Mouse (Mus musculus) right cerebral cortex, postnatal 10 days (tissue): ENCODE measurements at regions not wholly inside any gene's neighbourhood (a gene's known extent, or its start where the extent isn't known, plus 50 kb on each side); places are given as distances from the start of the nearest gene placed in this dataset.

Source experiments
- DNase-seq, 2 experiments: peaks; one replicate each; pipeline ENCODE4 v3.0.0; 2021; ENCODE audit warnings: low spot score in 2 of 2

DNA sequence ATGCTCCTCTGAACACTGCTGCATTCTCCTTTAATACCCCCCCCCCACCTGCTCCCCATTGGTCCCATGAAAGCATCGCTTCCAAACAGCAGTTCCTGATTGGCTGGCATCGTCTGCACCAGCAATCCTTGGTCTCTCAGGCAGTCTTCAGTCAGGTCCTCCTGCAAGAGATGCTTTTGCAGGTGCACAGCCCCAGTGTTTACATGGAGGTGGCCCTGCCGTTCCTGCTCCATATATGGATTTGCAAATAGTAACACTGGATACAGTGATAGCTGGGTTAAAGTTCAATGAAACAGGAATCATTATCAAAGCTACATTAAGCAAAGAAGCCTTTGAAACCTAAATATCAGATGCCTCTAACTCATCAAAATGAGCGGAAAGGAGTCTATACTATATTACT is 170.1 kb upstream of the Fat1 start:
- no peak for DNase-seq

DNA sequence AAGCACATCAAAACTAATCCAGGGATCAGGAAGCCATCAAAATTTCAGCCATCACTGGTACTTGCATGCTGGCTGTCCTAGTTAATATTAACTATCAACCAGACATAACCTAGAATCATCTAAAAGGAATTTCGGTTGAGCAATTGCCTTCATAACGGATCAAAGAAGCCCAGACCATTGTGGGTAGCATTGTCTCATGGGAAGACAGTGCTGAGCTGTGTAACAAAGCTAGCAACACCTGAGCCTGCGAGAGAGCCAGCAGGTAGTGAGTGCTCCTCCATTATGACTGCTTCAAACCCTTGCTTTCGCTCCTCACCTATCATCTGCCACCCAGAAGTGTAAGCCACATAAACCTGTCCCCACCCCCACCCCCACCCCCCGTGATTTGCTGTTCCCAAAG is 169.6 kb upstream of the Fat1 start:
- DNase-seq, result no peak

DNA sequence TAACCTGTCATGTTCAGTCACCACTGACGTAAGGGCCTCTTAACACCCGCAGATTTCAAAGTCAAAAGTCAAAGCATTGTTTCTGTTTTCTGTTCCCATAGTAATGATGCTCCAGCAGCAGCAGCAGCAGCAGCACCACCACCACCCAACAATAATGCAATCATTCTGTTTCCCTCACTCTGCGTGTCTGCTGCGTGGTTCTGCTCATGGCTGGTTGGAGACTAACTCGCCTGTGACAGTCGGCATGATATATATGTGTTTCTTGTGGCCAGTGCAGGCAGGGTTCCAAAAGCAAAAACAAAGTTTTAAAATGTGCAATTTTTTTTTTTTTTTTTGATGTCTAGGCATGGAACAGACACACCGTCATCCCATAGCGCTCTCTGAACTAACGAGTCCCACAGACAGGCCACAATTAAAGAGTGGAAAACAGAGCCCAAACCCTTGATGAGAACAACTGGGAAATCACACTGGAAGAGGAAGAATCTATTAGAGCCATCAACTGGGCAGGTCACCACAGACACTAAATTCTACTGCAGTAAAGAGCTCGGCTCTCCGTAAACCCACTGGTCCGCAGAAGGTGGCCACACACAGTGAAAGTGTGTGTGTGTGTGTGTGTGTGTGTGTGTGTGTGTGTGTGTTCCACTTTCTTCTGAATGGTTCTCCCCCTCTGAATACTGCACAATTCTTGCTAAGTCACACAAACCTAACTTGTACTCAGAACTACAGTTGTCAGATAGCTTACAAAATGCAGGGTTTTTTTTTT is 169.0 kb upstream of the Fat1 start:
- no peak for DNase-seq

DNA sequence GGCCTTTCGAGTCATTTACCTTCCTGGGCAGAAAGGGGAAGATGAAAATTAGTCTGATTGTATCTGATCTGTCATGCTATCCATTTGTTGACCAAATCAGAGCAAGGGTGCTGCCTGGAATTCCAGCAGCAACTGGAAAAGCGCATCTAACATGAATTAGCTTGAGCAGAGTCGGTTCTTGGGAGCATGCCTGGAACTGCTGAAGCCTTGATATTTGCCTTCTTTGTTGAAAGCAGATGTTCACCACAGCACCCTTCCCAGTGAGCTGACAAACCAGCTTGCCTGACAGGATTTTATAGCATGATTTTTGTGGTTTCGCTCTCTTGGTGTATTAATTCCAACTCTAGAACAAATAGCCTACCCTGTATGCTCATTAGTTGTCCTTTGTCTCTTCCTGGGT is 168.0 kb upstream of the Fat1 start:
- peak in 1 of 2 experiments; percentile 28 for DNase-seq

DNA sequence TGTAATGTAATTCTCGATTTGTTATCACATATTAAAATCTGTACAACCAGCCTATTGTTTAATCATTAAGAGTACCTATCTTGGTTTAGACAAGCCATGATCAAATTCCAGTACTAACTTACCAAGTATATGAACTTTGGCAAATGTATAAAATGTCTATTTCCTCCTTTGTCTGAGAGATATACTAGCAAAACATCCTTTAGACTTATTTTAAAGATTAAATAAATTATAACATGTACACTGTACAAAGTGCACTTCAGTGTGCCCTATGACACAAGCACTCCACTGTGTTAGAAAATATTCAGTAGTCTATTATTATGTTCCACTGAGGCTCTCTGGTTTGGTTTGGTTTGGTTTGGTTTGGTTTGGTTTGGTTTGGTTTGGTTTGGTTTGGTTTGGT is 156.0 kb upstream of the Fat1 start:
- no peak for DNase-seq

DNA sequence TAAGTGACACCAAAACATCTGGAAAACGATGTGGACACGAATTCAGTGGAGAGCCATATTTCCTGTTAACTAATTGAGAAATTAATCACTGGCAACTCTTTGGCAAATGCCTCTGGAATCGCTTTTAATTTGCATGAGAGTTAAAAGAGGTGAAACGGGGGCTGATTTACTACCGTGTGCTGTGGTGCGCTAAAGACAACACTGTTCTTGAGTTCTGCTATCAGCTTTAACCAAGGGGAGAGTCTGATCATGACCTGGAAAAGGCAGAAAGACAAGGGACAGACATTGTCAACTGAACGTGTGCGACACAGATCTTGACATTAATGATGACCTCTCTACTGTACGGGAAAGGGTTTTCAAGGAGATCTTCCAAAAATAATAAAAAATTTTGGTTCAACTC is 152.8 kb upstream of the Fat1 start:
- no peak for DNase-seq

DNA sequence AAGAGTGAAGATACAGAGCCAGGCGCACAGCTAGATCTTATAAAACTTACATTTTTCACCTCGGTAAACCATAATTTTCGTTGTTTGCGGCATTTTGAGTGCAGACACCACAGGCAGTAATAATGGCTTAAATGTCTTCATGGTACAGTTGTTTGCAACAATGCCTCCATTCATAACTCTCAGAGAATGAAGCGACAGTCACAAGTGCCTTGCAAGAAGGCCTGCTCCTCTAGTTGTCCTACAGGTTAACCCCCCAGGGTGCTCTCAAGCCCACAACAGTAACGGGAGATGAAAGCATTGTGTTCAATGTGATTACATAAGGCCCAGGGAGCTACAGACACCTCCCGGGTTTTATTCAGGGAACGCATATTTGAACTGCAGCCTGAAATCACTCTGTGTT is 150.1 kb upstream of the Fat1 start:
- DNase-seq, result no peak

DNA sequence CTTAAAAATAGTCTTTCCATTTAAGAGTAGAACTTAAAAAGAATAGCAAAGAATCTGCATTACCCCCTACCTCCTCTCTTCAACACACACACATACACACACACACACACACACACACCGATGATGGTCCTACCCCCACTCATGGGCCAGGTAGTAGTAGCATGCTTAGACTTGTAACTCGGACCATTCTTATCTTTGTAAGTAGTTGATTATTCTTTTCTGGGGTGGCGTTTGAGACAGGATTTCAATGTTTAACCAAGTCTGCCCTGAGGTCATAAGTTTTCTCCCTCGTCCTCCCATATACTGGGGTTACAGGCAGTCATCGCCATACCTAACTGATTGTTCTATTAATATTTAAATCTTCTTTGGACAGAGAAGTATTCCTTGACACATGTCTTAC is 148.5 kb upstream of the Fat1 start:
- no peak for DNase-seq

DNA sequence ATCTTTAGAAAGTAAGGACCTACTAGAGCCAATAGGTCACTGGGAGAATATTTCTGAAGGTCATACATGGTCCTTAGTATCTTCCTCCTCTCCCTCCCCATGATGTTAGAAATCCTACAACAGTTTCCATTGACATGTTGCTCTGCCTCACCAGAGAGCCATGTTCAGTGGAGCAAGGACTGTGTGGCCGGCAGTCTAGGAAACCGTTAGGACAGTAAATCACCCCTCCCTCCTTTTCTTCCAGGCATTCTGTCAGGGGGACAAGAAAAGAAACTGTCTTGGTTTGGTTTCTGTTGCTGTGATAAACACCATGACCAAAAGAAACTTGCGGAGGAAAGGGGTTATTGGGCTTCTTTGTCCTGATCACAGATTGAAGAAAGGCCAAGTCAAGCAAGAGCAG is 147.0 kb upstream of the Fat1 start:
- no peak for DNase-seq

DNA sequence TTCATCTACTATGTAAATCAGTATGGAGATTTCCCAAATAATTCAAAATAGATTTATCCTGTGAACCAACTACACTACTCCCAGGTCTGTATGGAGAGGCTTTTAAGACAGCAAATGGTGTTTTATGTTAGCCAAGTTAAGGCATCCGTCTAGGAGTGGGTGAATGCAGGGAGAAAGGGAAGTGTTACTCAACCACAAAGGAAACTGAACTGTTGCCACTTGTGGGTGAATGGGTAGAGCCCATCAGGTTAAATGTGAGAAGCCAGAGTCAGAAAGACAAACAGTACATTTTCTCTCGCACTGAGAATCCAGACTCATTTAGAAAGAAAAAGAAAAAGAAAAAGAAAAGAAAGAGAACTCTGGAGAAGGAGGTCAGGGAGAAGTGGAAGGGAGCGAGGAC is 135.7 kb upstream of the Fat1 start:
- no peak for DNase-seq

DNA sequence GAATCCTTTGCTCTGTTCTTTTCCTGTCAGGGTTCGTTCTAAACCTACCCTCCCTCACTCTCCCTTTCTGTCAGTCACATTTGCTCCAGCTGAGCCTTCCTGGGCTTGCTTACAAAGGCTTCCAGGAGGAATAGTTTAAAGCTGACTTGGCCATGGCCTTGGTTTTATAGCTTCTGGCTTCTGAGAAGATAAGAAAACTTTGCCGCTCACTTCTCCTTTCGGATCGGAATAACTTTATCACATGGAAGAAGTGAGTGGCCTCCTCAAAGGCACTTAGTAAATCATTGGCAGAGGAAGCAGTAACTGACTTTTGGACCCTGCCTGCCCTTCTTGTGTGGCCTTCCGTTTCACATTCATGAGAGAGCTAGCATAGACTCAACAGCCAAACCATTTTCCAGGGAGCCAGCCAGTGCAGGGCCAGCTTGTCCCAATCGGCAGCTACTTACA is 134.4 kb upstream of the Fat1 start:
- DNase-seq, result no peak

DNA sequence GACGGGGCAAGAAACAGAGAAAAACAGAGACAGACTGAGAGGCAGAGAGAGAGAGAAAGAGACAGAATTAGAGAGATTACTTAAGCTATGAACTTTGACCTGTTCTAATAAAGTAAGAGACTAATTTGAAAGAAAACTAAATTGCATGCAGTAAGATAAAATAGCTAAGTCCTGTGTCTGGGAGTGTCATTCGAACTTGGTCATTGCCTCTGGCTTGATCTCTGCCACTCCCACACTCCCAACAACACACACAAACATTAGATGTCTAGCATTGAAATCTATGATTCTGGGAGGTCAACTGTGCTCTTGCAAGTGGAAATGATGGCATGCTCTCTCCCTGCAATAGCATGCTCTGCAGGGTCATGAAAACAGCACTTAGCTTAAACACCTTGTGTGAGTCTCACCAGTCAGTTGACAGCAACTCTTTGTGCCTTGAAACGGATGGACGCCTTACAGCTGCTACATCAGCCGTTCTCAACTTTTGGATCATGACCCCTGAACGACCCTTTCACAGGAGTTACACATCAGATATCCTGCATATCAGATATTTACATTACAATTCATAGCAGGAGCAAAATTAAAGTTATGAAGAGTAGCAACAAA is 133.5 kb upstream of the Fat1 start:
- DNase-seq, result no peak

DNA sequence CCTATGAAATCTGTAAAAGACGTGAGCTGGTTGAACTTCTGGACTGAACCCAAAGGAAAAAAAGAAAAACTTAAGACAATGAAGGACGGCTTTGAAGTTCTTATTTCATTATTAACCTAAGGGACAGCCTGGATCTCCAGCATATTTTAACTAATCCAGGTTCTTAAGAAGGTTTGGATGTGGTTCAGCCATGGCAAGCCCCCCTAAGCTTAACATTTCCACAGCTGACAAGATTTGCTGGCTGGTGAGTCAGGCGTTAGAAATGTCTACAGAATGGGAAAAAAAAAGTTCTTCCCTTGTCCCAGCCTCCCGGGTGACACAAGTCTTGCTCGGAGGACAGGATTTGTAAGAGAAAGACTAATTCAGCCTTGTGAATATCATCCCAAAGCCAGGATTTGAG is 132.9 kb upstream of the Fat1 start:
- no peak for DNase-seq

DNA sequence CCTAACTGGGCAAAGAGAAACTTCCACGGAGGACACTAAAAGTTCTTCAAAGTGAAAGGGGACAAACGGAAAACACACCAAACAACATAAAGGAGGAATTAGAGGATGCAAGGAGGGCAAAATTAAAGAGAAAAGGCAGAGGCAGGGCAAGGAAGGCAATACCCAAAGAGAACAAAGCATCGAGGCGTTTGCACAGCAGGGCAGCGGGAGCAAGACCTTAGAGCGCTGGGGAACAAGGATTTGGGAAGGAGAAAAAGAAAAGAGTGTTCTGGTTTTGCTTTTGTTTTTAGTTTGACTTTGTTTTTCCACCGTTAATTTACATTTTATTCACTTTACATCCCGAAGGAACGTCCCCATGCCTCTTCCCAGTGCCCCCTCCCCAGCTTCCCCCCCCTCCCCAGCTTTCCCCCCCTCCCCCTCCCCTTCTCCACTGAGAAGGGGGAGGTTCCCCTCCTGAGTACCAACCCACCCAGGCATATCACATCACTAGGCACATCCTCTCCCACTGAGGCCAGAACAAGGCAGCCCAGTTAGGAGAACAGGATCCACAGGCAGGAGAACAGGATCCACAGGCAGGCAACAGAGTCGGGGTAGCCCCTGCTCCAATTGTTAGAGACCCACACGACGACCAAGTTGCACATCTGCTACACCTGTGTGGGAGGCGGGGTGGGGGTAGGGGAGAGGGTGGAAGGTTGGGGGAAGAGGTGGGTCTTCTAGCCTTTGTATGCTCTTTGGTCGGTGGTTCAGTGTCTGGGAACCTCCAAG is 130.7 kb upstream of the Fat1 start:
- DNase-seq, result no peak

DNA sequence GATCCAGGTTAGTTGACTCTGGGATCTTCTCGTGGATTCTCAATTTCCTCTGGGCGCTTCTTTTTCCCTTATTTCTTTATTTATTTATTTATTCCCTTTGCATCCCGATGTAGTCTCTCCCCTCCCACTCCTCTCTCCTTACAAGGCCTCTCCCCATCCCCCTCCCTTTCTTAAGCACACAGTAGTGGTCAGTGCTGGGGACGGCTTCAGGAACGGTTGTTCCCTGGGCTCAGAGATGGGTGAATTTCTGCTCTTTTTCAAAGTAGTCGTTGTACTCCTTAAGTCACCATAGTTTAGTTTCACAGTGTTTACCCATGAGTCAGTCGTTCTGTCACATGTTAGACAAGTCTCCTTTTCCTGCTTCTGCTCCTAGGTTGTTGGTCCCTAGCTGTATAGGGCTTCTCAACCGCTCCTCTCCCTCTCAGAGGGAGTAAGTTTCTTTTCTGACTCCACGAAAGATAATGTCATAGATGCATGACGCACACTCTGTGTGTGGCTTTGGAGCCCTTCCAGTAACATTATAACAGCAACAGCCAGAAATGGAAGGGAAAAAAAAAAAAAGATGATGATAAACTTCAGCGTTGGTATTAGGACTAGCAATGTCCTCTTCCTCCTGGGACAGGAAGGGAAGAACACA is 129.9 kb upstream of the Fat1 start:
- no peak for DNase-seq

DNA sequence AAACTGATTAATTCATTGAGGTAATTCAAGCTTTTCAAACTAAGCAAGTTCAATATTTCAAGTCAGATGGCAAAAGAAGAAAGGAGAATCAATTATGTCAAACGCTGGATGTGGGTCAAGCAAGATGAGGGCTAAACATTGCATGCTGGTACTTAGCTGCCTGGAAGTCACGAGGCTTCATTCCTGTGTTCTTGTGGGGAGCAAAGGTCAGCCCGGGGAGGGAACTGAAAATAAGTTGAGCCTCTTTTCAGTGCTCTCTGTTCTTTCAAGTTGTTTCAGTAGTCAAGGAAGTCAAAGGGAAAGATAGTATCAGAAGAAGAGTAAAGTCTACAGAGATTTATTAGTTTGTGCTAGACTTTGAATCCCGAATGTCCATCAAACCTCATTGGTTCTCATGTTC is 122.9 kb upstream of the Fat1 start:
- DNase-seq, result no peak

DNA sequence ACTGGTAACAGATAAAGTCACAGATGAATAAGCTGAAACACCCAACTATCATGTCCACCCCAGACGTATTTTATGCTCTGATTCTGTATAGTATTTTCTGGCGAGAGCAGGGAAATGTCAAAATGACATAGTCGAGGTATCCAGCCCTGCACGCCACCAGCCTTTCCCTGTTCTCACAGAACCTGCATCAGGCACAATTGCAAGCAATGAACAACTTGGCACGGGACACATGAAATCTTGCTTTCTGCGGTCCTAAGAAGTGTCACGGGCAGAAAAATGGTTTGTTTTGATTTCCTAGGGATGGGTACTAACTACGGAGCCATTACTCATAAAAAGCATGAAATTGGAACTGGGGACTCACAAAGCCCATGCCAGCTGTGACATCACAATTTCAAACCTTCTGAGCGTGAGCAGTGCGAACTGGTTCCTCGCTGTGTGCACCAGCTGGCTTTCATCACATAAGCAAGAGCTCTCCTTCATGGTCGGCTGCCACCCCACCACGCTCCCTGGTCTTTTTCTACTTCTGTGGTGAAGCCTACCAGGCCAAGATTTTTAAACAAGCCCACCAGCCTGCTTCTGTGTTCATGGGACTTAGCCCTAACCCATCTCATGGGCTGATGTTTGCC is 117.6 kb upstream of the Fat1 start:
- DNase-seq, result no peak

DNA sequence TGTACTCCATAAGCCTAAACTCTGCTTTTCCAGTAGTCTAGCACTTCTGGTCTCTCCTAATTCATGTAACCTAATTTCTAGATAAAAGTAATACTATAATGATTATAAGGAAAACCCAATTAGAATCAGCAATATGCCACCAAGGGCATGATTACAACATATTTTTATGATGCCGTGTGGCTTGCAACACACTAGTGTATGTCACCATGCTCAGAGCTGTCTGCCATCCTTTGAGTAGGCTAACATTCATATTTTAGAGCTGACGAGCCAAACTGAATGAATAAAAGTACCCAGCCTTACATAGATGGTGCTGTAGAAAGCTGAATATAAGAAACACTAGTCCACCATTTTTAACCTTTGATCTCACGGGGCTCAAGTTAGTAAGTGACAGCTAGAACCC is 116.0 kb upstream of the Fat1 start:
- no peak for DNase-seq

DNA sequence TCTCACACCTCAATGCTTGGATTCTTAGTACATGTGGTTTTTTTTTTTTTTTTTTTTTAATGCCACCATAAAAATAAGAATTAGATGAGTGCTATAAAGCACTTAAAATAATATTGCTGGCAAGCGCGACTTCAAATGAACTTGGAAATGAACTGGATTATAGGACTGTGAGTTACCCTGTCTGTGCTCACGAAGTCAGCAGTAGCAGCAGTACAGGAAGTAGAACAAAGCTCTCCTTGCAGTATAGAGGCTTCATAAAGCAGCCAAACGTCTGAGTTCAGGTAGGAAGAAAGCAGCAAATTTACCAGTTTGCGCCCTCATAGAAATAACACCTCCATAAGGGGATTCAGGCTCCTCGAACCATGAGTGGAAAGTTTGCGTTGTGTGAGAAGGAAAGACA is 115.6 kb upstream of the Fat1 start:
- DNase-seq, result no peak

DNA sequence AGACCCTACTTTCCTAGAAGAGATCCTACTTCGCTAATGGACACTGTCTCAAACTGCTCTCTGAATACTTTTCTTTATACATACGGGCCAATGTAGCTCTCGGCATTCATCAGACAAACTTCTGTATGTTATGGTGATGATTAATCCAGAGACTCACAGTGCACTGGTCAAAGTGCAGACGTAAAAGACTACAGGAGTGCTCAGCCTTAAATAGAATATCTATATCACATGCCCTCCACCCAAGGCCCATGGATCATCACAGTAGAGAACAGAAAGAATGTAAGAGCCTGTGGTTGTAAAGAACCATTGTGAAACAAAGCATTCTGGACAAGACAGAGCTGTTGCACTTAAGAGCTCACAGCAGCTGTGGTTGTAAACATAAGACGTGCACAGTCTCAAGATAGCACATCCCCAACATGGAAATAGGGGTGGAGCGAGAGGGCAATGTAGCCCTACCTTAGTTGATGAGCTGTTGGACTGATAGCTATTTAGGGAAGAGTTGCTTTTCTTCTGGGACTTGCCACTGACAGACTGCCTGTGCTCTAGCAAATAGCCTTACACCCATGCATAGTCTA is 110.0 kb upstream of the Fat1 start:
- no peak for DNase-seq

DNA sequence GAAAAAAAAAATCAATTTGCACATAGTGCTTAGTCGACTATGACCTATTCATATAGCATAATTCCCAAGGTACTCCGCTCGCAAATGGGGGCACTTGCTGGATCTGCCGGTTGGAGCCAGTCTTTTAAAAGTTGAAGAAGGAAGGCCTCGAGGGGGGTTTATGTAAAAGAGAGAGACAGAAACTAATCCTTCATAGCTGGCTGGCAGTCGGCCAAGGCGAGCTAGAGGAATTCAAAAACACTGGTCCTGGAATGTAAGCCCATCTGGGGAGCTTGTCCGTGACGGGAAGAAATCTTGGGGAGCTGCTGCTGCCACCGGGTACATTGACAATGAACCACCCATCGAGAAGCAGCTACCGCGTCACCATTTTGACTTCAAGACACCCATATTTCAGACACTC is 108.3 kb upstream of the Fat1 start:
- DNase-seq, result peak; percentile 67 to 81

DNA sequence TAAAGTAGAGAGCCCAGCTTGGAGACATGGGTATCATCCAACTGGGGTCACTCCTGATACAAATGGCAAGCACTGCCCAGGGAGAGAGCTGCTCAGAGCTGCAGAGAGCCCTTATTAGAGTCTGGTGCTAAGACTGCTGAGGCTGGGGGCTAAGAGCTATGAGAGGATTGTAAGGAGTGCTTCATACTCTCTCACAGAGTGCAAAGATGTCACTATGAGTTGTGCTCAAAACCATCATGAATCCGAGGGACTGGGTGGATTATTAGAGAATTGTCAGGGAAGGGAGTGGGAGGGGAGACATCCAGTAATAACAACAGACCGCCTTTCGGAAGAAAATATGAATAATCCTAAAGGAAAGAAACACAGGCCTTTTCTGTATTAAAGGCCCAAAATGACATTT is 107.2 kb upstream of the Fat1 start:
- no peak for DNase-seq
